Mouse (Mus musculus) liver, adult 2 months (tissue): ENCODE measurements around the gene Inpp4b.

Source experiments
- CTCF ChIP-seq: fragments of 200-500 bp; IDR thresholded peaks from 2 replicates; pipeline ENCODE4 v1.5.1; 2011; ENCODE audit warnings: low read depth, low read length, control low read depth
- POLR2A ChIP-seq: fragments of 200-500 bp; IDR thresholded peaks from 2 replicates; pipeline ENCODE4 v1.6.1; 2011; ENCODE audit warnings: low read length, control low read depth; ENCODE audit not compliant: insufficient read depth; ENCODE audit errors: extremely low read depth

- TF ChIP-seq POLR2A (no peak), CTCF (no peak)
These were observed 750.9 kb downstream of the Inpp4b start for GRCm38 (mm10) chr8:82093274-82093673.
